Mouse (Mus musculus) activated CD4-positive, CD25-positive, alpha-beta regulatory T cell, adult 4 months (primary cell): ENCODE data around the gene Samd13. TPM values are rescaled to one million over a fixed set of nuclear protein-coding genes. Genes with fewer than 3 reads are reported as not detected.

Experiments used
- ATAC-seq: one replicate; pipeline ENCODE4 v1.8.0; 2017
- polyA plus RNA-seq, 2 experiments: library from polyadenylated mRNA; unstranded; fragments of 100-300 nt; shearing (Covaris generic); gene quantifications; one replicate each; pipeline ENCODE4 v1.2.1; 2017

Samd13 gene
- polyA plus RNA-seq: under 1 TPM in 1 of 2 experiments, not detected in 1; 0.21 TPM

GRCm38 (mm10) chr3:146684811-146685675 is at the start of gene Samd13:
Gene Samd13, minus strand, starts transcription at chr3:146685592.
- no peak for ATAC-seq

- no peak for ATAC-seq
Measured at GRCm38 (mm10) chr3:146731499-146731898, 46.1 kb upstream of the Samd13 start.

- no peak for ATAC-seq
Measured at GRCm38 (mm10) chr3:146723037-146723436, 37.6 kb upstream of the Samd13 start.

- ATAC-seq: no peak
Measured at GRCm38 (mm10) chr3:146719696-146720095, 34.3 kb upstream of the Samd13 start.

- no peak for ATAC-seq
Measured at GRCm38 (mm10) chr3:146718251-146718650, 32.9 kb upstream of the Samd13 start.

- ATAC-seq: no peak
Measured at GRCm38 (mm10) chr3:146712305-146712704, 26.9 kb upstream of the Samd13 start.

- ATAC-seq: no peak
Measured at GRCm38 (mm10) chr3:146711559-146711958, 26.2 kb upstream of the Samd13 start.

- ATAC-seq: no peak
Measured at GRCm38 (mm10) chr3:146711084-146711483, 25.7 kb upstream of the Samd13 start.

GRCm38 (mm10) chr3:146709086-146709485 is 23.7 kb upstream of the Samd13 start:
- ATAC-seq: no peak

- no peak for ATAC-seq
Measured at GRCm38 (mm10) chr3:146708381-146708780, 23.0 kb upstream of the Samd13 start.

GRCm38 (mm10) chr3:146704099-146704498 is 18.7 kb upstream of the Samd13 start:
- ATAC-seq: no peak

GRCm38 (mm10) chr3:146700051-146700450 is 14.7 kb upstream of the Samd13 start:
- no peak for ATAC-seq

GRCm38 (mm10) chr3:146698982-146699381 is 13.6 kb upstream of the Samd13 start:
- ATAC-seq: no peak

GRCm38 (mm10) chr3:146692547-146692946 is 7.2 kb upstream of the Samd13 start:
- no peak for ATAC-seq

GRCm38 (mm10) chr3:146687121-146687725 is 1.8 kb upstream of the Samd13 start:
- no peak for ATAC-seq

GRCm38 (mm10) chr3:146686428-146686827 is 1.0 kb upstream of the Samd13 start:
- peak; percentile 57 for ATAC-seq

- ATAC-seq: no peak
Measured at GRCm38 (mm10) chr3:146683095-146683494, 2.3 kb downstream of the Samd13 start.

- ATAC-seq: peak; percentile 60
Measured at GRCm38 (mm10) chr3:146682140-146682651, 3.2 kb downstream of the Samd13 start.

- ATAC-seq: peak; percentile 17
Measured at GRCm38 (mm10) chr3:146681696-146682095, 3.7 kb downstream of the Samd13 start.

GRCm38 (mm10) chr3:146680625-146681024 is 4.8 kb downstream of the Samd13 start:
- ATAC-seq: no peak

- ATAC-seq: no peak
Measured at GRCm38 (mm10) chr3:146679646-146680045, 5.7 kb downstream of the Samd13 start.

- no peak for ATAC-seq
Measured at GRCm38 (mm10) chr3:146676193-146676592, 9.2 kb downstream of the Samd13 start.

- no peak for ATAC-seq
Measured at GRCm38 (mm10) chr3:146675101-146675500, 10.3 kb downstream of the Samd13 start.

GRCm38 (mm10) chr3:146671121-146671520 is 14.3 kb downstream of the Samd13 start:
- no peak for ATAC-seq
